In the genomic region with DNA sequence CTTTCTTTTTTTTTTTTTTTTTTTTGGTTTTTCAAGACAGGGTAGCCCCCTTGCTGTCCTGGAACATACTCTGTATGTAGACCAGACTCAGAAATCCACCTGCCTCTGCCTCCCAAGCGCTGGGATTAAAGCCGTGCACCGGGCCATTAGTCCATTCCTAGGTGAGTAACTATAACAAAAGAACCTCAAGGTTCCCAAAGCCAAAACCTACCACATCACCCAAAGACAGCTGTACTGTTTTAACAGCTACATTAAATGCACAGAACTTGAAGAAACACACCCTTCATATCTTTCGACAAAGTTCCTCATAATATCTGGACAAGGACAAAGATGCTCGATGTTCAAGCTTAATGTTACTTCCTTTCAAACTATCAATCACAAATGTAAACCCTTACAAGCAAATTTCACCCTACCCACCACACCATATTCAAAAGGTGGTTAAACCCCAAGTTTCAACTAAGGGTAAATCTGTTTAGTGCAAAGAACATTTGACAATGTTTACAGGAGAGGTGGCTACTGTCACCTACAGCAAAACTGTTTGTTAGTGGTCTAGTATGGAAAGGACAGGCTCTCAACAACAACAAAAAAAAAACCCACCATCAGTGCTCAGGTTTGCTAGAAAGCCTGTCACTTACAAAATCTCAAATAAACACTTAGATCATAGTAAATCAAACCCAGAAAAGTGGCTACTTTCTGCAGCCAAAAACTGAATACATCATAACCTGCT, we compare ENCODE assay signal across 8 mouse cellular contexts. TPM values are rescaled to one million over a fixed set of nuclear protein-coding genes. Genes with fewer than 3 reads are reported as not detected.
DNase-seq lines count a peak whose midpoint lies in the region; ATAC-seq lines count a peak whose summit lies in the region.

No protein-coding gene starts in this region.

- no peaks in the 10 kb centered on the region for H3K27me3 ChIP-seq in heart, embryonic 12.5 days (replicated peaks)
- no peaks in the 10 kb centered on the region for H3K27me3 ChIP-seq in midbrain, embryonic 12.5 days
- no peaks in the 10 kb centered on the region for H3K27me3 ChIP-seq in midbrain, embryonic 16.5 days (ENCODE audit: control insufficient read depth, insufficient read depth, low read depth, low read length)
- no peaks in the 10 kb centered on the region for H3K27me3 ChIP-seq in limb, embryonic 13.5 days

- 53% methylated on average over 5 of the region's 5 CpGs for WGBS in heart, embryonic 12.5 days
- WGBS in midbrain, embryonic 12.5 days: 53% methylated on average over 5 of the region's 5 CpGs
- WGBS in midbrain, embryonic 16.5 days: 61% methylated on average over 5 of the region's 5 CpGs
- 57% methylated on average over 5 of the region's 5 CpGs for WGBS in limb, embryonic 13.5 days

- H3K4me3 ChIP-seq in heart, embryonic 12.5 days: 0 out of 2 replicates have a peak overlapping the region, but pooled peaks have one; percentile 17
- H3K4me3 ChIP-seq in midbrain, embryonic 12.5 days: 0 out of 2 replicates have a peak overlapping the region, but pooled peaks have one; percentile 10
- no peak overlapping the region for H3K4me3 ChIP-seq in midbrain, embryonic 16.5 days (ENCODE audit: low read depth, low read length)
- no peak overlapping the region for H3K4me3 ChIP-seq in limb, embryonic 13.5 days

- H3K4me1 ChIP-seq in heart, embryonic 12.5 days (replicated peaks): peaks cover 37% of the 10 kb centered on the region
- H3K4me1 ChIP-seq in midbrain, embryonic 12.5 days: peaks cover 23% of the 10 kb centered on the region
- peaks cover 32% of the 10 kb centered on the region for H3K4me1 ChIP-seq in midbrain, embryonic 16.5 days (ENCODE audit: control insufficient read depth, insufficient read depth, low read length)
- peaks cover 51% of the 10 kb centered on the region for H3K4me1 ChIP-seq in limb, embryonic 13.5 days

- H3K9me3 ChIP-seq in heart, embryonic 12.5 days (replicated peaks): no peaks in the 10 kb centered on the region
- no peaks in the 10 kb centered on the region for H3K9me3 ChIP-seq in midbrain, embryonic 12.5 days
- no peaks in the 10 kb centered on the region for H3K9me3 ChIP-seq in midbrain, embryonic 16.5 days (replicated peaks; ENCODE audit: control insufficient read depth, low read length, poor library complexity, severe bottlenecking)
- no peaks in the 10 kb centered on the region for H3K9me3 ChIP-seq in limb, embryonic 13.5 days

- intact Hi-C loops in heart, postnatal 14 days (cut with DNase I): no loop called here

- H3K9ac ChIP-seq in heart, embryonic 12.5 days: no peak overlapping the region
- no peak overlapping the region for H3K9ac ChIP-seq in midbrain, embryonic 12.5 days (replicated peaks)
- no peak overlapping the region for H3K9ac ChIP-seq in midbrain, embryonic 16.5 days (ENCODE audit: low read depth, low read length)
- no peak overlapping the region for H3K9ac ChIP-seq in limb, embryonic 13.5 days

- no peak for ATAC-seq in heart, embryonic 12.5 days (ENCODE audit: insufficient number of reproducible peaks, low FRiP score)
- ATAC-seq in midbrain, embryonic 12.5 days (ENCODE audit: low FRiP score, low read depth): no peak
- ATAC-seq in midbrain, embryonic 16.5 days: no peak
- no peak for ATAC-seq in limb, embryonic 13.5 days (ENCODE audit: low FRiP score, low read depth)
- ATAC-seq in frontal cortex, adult (ENCODE audit: low TSS enrichment): no peak
- no peak for ATAC-seq in inflammation-experienced regulatory T-cells, adult 6 months

- DNase-seq in heart, postnatal 14 days: no peak
- no peak for DNase-seq in spleen, postnatal 10 days (ENCODE audit: low spot score in 2 of 2)

- H3K27ac ChIP-seq in heart, embryonic 12.5 days (ENCODE audit: poor library complexity, severe bottlenecking): no peak overlapping the region
- H3K27ac ChIP-seq in midbrain, embryonic 12.5 days (replicated peaks): no peak overlapping the region
- no peak overlapping the region for H3K27ac ChIP-seq in midbrain, embryonic 16.5 days (ENCODE audit: low read length)
- H3K27ac ChIP-seq in limb, embryonic 13.5 days: no peak overlapping the region

- peaks cover 15% of the 10 kb centered on the region for H3K36me3 ChIP-seq in heart, embryonic 12.5 days
- no peaks in the 10 kb centered on the region for H3K36me3 ChIP-seq in midbrain, embryonic 12.5 days
- H3K36me3 ChIP-seq in midbrain, embryonic 16.5 days (ENCODE audit: control insufficient read depth, insufficient read depth, low read length): no peaks in the 10 kb centered on the region
- H3K36me3 ChIP-seq in limb, embryonic 13.5 days: peaks cover 25% of the 10 kb centered on the region

- peak overlapping the region; percentile 42 for H3K4me2 ChIP-seq in heart, embryonic 12.5 days
- H3K4me2 ChIP-seq in midbrain, embryonic 12.5 days (replicated peaks): peak overlapping the region; percentile 65
- H3K4me2 ChIP-seq in midbrain, embryonic 16.5 days (ENCODE audit: low read length): no peak overlapping the region
- peak overlapping the region; percentile 75 for H3K4me2 ChIP-seq in limb, embryonic 13.5 days (replicated peaks)

RNA-seq across cellular contexts. Expression of gene Mgme1, which starts 3.3 kb away (rescaled TPM):
- 21.7 and 22.4 TPM in 2 replicates for polyA plus RNA-seq in heart, embryonic 12.5 days (2016; fragmentation: Nextera tagmentation; extraction: Ambion mirVana)
- total RNA-seq in heart, postnatal 14 days (2021): 1 to 10 TPM; 8.5 to 9.6 TPM
- 15.2 and 17.5 TPM in 2 replicates for polyA plus RNA-seq in midbrain, embryonic 12.5 days (2016; fragmentation: Nextera tagmentation; extraction: Ambion mirVana)
- 10.2 and 11.9 TPM in 2 replicates for polyA plus RNA-seq in midbrain, embryonic 16.5 days (2015; fragmentation: Nextera tagmentation; extraction: Ambion mirVana)
- 19.7 and 22.6 TPM in 2 replicates for polyA plus RNA-seq in limb, embryonic 13.5 days (2015; fragmentation: Nextera tagmentation; extraction: Ambion mirVana)
- polyA plus RNA-seq in inflammation-experienced regulatory T-cells, adult 6 months (2017; shearing (Covaris generic)): 10 to 100 TPM in 2 of 3 experiments, 1 to 10 TPM in 1; 8.9 to 13.5 (median 10.4) TPM

RNA-seq across cellular contexts. Expression of gene Snx5, which starts 3.5 kb away (rescaled TPM):
- polyA plus RNA-seq in heart, embryonic 12.5 days (2016; fragmentation: Nextera tagmentation; extraction: Ambion mirVana): 110 TPM in 2 replicates
- 10 to 100 TPM; 50.4 to 51.9 TPM for total RNA-seq in heart, postnatal 14 days (2021)
- 93.3 and 97.2 TPM in 2 replicates for polyA plus RNA-seq in midbrain, embryonic 12.5 days (2016; fragmentation: Nextera tagmentation; extraction: Ambion mirVana)
- 63.9 and 66.7 TPM in 2 replicates for polyA plus RNA-seq in midbrain, embryonic 16.5 days (2015; fragmentation: Nextera tagmentation; extraction: Ambion mirVana)
- 130 and 133 TPM in 2 replicates for polyA plus RNA-seq in limb, embryonic 13.5 days (2015; fragmentation: Nextera tagmentation; extraction: Ambion mirVana)
- polyA plus RNA-seq in inflammation-experienced regulatory T-cells, adult 6 months (2017; shearing (Covaris generic)): 100 to 1,000 TPM in 2 of 3 experiments, 10 to 100 TPM in 1; 62.1 to 121 (median 102) TPM

Comparison
In these comparisons a context has a peak if more than half of its experiments do, and no peak if none do; other contexts are left out.
1. H3K4me3 ChIP-seq: peak in heart, embryonic 12.5 days (single experiment) and midbrain, embryonic 12.5 days (single experiment); none in midbrain, embryonic 16.5 days (single experiment) and limb, embryonic 13.5 days (single experiment).